Mouse (Mus musculus): ENCODE measurements around the gene Sult2b1. TPM values are rescaled to one million over a fixed set of nuclear protein-coding genes. Genes with fewer than 3 reads are reported as not detected.

Sult2b1 gene
- total and polyA plus RNA-seq, 2 experiments from 2014 or later, result 0.23 TPM; not detected in 1

GRCm38 (mm10) chr7:45755703-45756102 is 28.8 kb downstream of the Sult2b1 start:
- 54% methylated on average over 6 of the region's 6 CpGs for WGBS
- ATAC-seq (ENCODE audit: insufficient read depth, low read depth), result no peak
- H3K27me3 ChIP-seq (ENCODE audit: control insufficient read depth, insufficient read depth, low read length), result peaks cover 33% of the 10 kb centered on the region
- no peaks in the 10 kb centered on the region for H3K4me1 ChIP-seq (ENCODE audit: control insufficient read depth, insufficient read depth)
- no peak overlapping the region for H3K4me2 ChIP-seq (ENCODE audit: low read depth, low read length)
- TF ChIP-seq CTCF (IDR thresholded peaks at IDR 0.05; ENCODE audit: low read depth) (no peak), EP300 (IDR thresholded peaks at IDR 0.05; ENCODE audit: low read depth) (no peak)
- H3K27ac ChIP-seq (ENCODE audit: low read depth), result no peak overlapping the region
- no peaks in the 10 kb centered on the region for H3K36me3 ChIP-seq (replicated peaks; ENCODE audit: control insufficient read depth, insufficient read depth, low read length)
- no peaks in the 10 kb centered on the region for H3K9me3 ChIP-seq (replicated peaks; ENCODE audit: control insufficient read depth, low read length)
- no peak overlapping the region for H3K4me3 ChIP-seq (ENCODE audit: low read depth, low read length)
- DNase-seq (ENCODE audit: low spot score), result no peak
- H3K9ac ChIP-seq (replicated peaks; ENCODE audit: low read depth, low read length), result no peak overlapping the region

- Histone ChIP-seq H3K4me3 (ENCODE audit: low read depth, low read length) (no peak overlapping the region), H3K36me3 (replicated peaks; ENCODE audit: control insufficient read depth, insufficient read depth, low read length) (no peaks in the 10 kb centered on the region), H3K9me3 (replicated peaks; ENCODE audit: control insufficient read depth, low read length) (no peaks in the 10 kb centered on the region), H3K4me2 (ENCODE audit: low read depth, low read length) (no peak overlapping the region), H3K27me3 (ENCODE audit: control insufficient read depth, insufficient read depth, low read length) (no peaks in the 10 kb centered on the region), H3K9ac (replicated peaks; ENCODE audit: low read depth, low read length) (no peak overlapping the region), H3K27ac (ENCODE audit: low read depth) (no peak overlapping the region), H3K4me1 (ENCODE audit: control insufficient read depth, insufficient read depth) (peaks cover 14% of the 10 kb centered on the region)
- DNase-seq (ENCODE audit: low spot score) (no peak), ATAC-seq (ENCODE audit: insufficient read depth, low read depth) (no peak)
- 75% methylated on average over 9 of the region's 9 CpGs for WGBS
- TF ChIP-seq CTCF (IDR thresholded peaks at IDR 0.05; ENCODE audit: low read depth) (no peak), EP300 (IDR thresholded peaks at IDR 0.05; ENCODE audit: low read depth) (no peak)
Observed at GRCm38 (mm10) chr7:45750162-45750561, 34.3 kb downstream of the Sult2b1 start.

GRCm38 (mm10) chr7:45749401-45749800 is 35.1 kb downstream of the Sult2b1 start:
- DNase-seq (ENCODE audit: low spot score) (no peak), ATAC-seq (ENCODE audit: insufficient read depth, low read depth) (no peak)
- no peak overlapping the region for H3K4me3 ChIP-seq (ENCODE audit: low read depth, low read length)
- peaks cover 14% of the 10 kb centered on the region for H3K4me1 ChIP-seq (ENCODE audit: control insufficient read depth, insufficient read depth)
- no peak for TF ChIP-seq EP300 (IDR thresholded peaks at IDR 0.05; ENCODE audit: low read depth)
- no peak for TF ChIP-seq CTCF (IDR thresholded peaks at IDR 0.05; ENCODE audit: low read depth)
- no peaks in the 10 kb centered on the region for H3K27me3 ChIP-seq (ENCODE audit: control insufficient read depth, insufficient read depth, low read length)
- H3K27ac ChIP-seq (ENCODE audit: low read depth), result no peak overlapping the region
- 50% methylated on average over 7 of the region's 10 CpGs for WGBS
- no peaks in the 10 kb centered on the region for H3K36me3 ChIP-seq (replicated peaks; ENCODE audit: control insufficient read depth, insufficient read depth, low read length)
- no peak overlapping the region for H3K9ac ChIP-seq (replicated peaks; ENCODE audit: low read depth, low read length)
- no peaks in the 10 kb centered on the region for H3K9me3 ChIP-seq (replicated peaks; ENCODE audit: control insufficient read depth, low read length)
- no peak overlapping the region for H3K4me2 ChIP-seq (ENCODE audit: low read depth, low read length)

DNA sequence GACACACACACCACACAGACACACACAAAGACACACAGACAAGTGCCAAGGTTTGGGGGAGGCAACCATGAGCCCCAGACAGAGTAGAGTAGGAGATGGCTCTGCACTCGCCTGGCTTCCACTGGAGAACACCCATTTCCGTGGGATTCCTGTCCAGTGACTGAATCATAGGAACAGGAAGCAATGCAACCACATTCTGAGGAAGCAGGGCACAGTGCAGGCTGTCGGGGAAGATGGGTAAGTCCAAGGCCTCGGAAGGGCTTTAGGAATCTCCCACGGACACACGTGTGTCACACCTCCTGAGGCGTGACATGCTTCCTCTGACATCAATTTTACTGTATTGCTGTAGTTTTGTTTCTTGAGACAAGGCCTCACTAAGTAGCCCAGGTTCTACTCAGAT is 36.4 kb downstream of the Sult2b1 start:
- 50% methylated on average over 7 of the region's 7 CpGs for WGBS
- no peak overlapping the region for H3K4me3 ChIP-seq (ENCODE audit: low read depth, low read length)
- H3K4me2 ChIP-seq (ENCODE audit: low read depth, low read length), result no peak overlapping the region
- H3K4me1 ChIP-seq (ENCODE audit: control insufficient read depth, insufficient read depth), result peaks cover 14% of the 10 kb centered on the region
- no peak for DNase-seq (ENCODE audit: low spot score)
- no peaks in the 10 kb centered on the region for H3K36me3 ChIP-seq (replicated peaks; ENCODE audit: control insufficient read depth, insufficient read depth, low read length)
- no peaks in the 10 kb centered on the region for H3K9me3 ChIP-seq (replicated peaks; ENCODE audit: control insufficient read depth, low read length)
- no peak overlapping the region for H3K27ac ChIP-seq (ENCODE audit: low read depth)
- H3K27me3 ChIP-seq (ENCODE audit: control insufficient read depth, insufficient read depth, low read length), result no peaks in the 10 kb centered on the region
- TF ChIP-seq CTCF (IDR thresholded peaks at IDR 0.05; ENCODE audit: low read depth) (no peak), EP300 (IDR thresholded peaks at IDR 0.05; ENCODE audit: low read depth) (no peak)
- H3K9ac ChIP-seq (replicated peaks; ENCODE audit: low read depth, low read length), result no peak overlapping the region
- ATAC-seq (ENCODE audit: insufficient read depth, low read depth), result 0 out of 2 replicates have a peak, but pooled peaks have one; percentile 8

GRCm38 (mm10) chr7:45747450-45747849 is 37.0 kb downstream of the Sult2b1 start:
- H3K4me2 ChIP-seq (ENCODE audit: low read depth, low read length), result no peak overlapping the region
- H3K27ac ChIP-seq (ENCODE audit: low read depth), result no peak overlapping the region
- no peaks in the 10 kb centered on the region for H3K9me3 ChIP-seq (replicated peaks; ENCODE audit: control insufficient read depth, low read length)
- DNase-seq (ENCODE audit: low spot score), result no peak
- no peak for TF ChIP-seq EP300 (IDR thresholded peaks at IDR 0.05; ENCODE audit: low read depth)
- H3K4me3 ChIP-seq (ENCODE audit: low read depth, low read length), result no peak overlapping the region
- no peak overlapping the region for H3K9ac ChIP-seq (replicated peaks; ENCODE audit: low read depth, low read length)
- H3K4me1 ChIP-seq (ENCODE audit: control insufficient read depth, insufficient read depth), result peaks cover 14% of the 10 kb centered on the region
- no peak for ATAC-seq (ENCODE audit: insufficient read depth, low read depth)
- no peaks in the 10 kb centered on the region for H3K36me3 ChIP-seq (replicated peaks; ENCODE audit: control insufficient read depth, insufficient read depth, low read length)
- no peaks in the 10 kb centered on the region for H3K27me3 ChIP-seq (ENCODE audit: control insufficient read depth, insufficient read depth, low read length)
- WGBS, result 89% methylated on average over 5 of the region's 5 CpGs

- peak; percentile 17 for TF ChIP-seq CTCF (IDR thresholded peaks at IDR 0.05; ENCODE audit: low read depth)
- TF ChIP-seq EP300 (IDR thresholded peaks at IDR 0.05; ENCODE audit: low read depth), result no peak
- no peaks in the 10 kb centered on the region for H3K36me3 ChIP-seq (replicated peaks; ENCODE audit: control insufficient read depth, insufficient read depth, low read length)
- no peaks in the 10 kb centered on the region for H3K27me3 ChIP-seq (ENCODE audit: control insufficient read depth, insufficient read depth, low read length)
- ATAC-seq (ENCODE audit: insufficient read depth, low read depth) (no peak), DNase-seq (ENCODE audit: low spot score) (no peak)
- H3K27ac ChIP-seq (ENCODE audit: low read depth), result no peak overlapping the region
- no peak overlapping the region for H3K4me3 ChIP-seq (ENCODE audit: low read depth, low read length)
- peaks cover 14% of the 10 kb centered on the region for H3K4me1 ChIP-seq (ENCODE audit: control insufficient read depth, insufficient read depth)
- no peak overlapping the region for H3K4me2 ChIP-seq (ENCODE audit: low read depth, low read length)
- H3K9ac ChIP-seq (replicated peaks; ENCODE audit: low read depth, low read length), result no peak overlapping the region
- 60% methylated on average over 6 of the region's 6 CpGs for WGBS
- H3K9me3 ChIP-seq (replicated peaks; ENCODE audit: control insufficient read depth, low read length), result no peaks in the 10 kb centered on the region
Observed at GRCm38 (mm10) chr7:45746518-45746917, 38.0 kb downstream of the Sult2b1 start.

Measured in heart, postnatal 0 days (tissue).